Mouse (Mus musculus): Measurements from ENCODE around the gene Naa38. TPM values are rescaled to one million over a fixed set of nuclear protein-coding genes. Genes with fewer than 3 reads are reported as not detected.
"Not testable (repeated sequence)": the region's sequence is repeated elsewhere in the genome, so short reads cannot be mapped to it uniquely, and the experiment has no call there.

The Naa38 gene
- 83.7 and 83.9 TPM in 2 replicates for polyA plus RNA-seq (2015; fragmentation: Nextera tagmentation; extraction: Ambion mirVana)

DNA sequence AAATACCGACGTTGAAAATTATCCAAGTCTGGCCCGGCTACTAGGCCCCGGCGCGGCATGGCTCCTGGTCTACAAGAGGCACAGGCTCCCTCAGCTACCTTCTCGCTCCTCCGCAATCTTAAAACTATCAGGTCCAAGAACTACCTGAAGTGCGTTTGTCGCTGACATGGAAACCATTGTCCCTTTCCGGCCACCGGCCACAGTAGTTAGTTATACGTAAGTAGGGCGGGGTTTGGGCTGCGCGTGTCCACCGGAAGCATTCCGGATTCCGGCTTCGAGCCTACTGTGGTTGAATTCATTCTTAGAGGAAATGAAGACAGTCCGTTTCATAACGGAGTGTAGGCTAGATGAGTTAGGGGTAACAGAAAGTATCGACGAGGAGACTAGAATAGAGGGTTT, at the start of gene Naa38, which contains the start of gene Cyb5d1:
Naa38 (plus strand) TSS at position 253 of the 399 bp plus-strand sequence.
Cyb5d1 (minus strand) TSS at position 397 of the 399 bp plus-strand sequence.
- not testable (repeated sequence) for H3K27me3 ChIP-seq (ENCODE audit: insufficient read depth, low read length); H3K36me3 ChIP-seq (replicated peaks; ENCODE audit: insufficient read depth, low read length); H3K9me3 ChIP-seq (ENCODE audit: low read length)
- peaks cover 11% of the 10 kb centered on the region for H3K4me1 ChIP-seq (ENCODE audit: insufficient read depth)
- peak within 1 kb of the TSS; percentile 82 for H3K4me2 ChIP-seq (ENCODE audit: low read depth, low read length)
- H3K9ac ChIP-seq (replicated peaks), result peak within 1 kb of the TSS; percentile 81
- ATAC-seq (peak; percentile 82), DNase-seq (peak; percentile 88)
- under 1% methylated on average over 21 of the region's 24 CpGs for whole genome bisulfite sequencing (ENCODE audit: insufficient replicate concordance)
- peak within 1 kb of the TSS; percentile 66 for H3K4me3 ChIP-seq (ENCODE audit: low read depth, low read length)
- peak within 1 kb of the TSS; percentile 93 for H3K27ac ChIP-seq (ENCODE audit: low read depth)

DNA sequence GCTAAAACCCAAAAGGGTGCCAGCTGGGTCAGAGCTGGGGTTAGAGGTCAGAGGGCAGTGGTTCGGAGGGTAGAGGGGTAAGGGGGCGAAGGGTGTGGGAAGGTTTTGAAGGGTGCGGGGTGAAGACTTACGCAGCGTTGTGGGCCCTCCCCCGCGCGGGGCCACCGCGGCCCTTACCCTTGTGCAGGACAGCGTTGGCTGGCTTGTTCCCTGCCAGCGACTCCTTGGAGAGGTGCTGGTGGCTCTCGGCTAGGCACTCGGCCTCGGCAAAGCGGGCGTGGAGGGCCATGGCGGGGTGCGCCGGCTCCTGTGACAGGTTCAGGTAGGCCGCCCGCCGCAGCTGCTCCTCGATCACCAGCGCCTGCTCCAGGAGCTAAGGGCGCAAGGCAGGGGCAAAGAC, 48.8 kb upstream of the Naa38 start:
- WGBS (ENCODE audit: insufficient replicate concordance), result 90% methylated on average over 26 of the region's 26 CpGs
- no peak overlapping the region for H3K27ac ChIP-seq (ENCODE audit: low read depth)
- H3K9ac ChIP-seq (replicated peaks), result no peak overlapping the region
- H3K4me2 ChIP-seq (ENCODE audit: low read depth, low read length), result no peak overlapping the region
- no peak for ATAC-seq
- no peaks in the 10 kb centered on the region for H3K9me3 ChIP-seq (ENCODE audit: low read length)
- DNase-seq, result no peak
- peaks cover 36% of the 10 kb centered on the region for H3K36me3 ChIP-seq (replicated peaks; ENCODE audit: insufficient read depth, low read length)
- no peak for TF ChIP-seq EP300 (IDR thresholded peaks at IDR 0.05; ENCODE audit: low read depth)
- no peak for TF ChIP-seq CTCF (IDR thresholded peaks at IDR 0.05; ENCODE audit: low read depth)
- H3K4me3 ChIP-seq (ENCODE audit: low read depth, low read length), result no peak overlapping the region
- no peaks in the 10 kb centered on the region for H3K27me3 ChIP-seq (ENCODE audit: insufficient read depth, low read length)
- H3K4me1 ChIP-seq (ENCODE audit: insufficient read depth), result no peaks in the 10 kb centered on the region

GRCm38 (mm10) chr11:69356544-69356943, 38.7 kb upstream of the Naa38 start:
- H3K4me1 ChIP-seq (ENCODE audit: insufficient read depth), result no peaks in the 10 kb centered on the region
- H3K27ac ChIP-seq (ENCODE audit: low read depth), result no peak overlapping the region
- H3K4me2 ChIP-seq (ENCODE audit: low read depth, low read length), result no peak overlapping the region
- H3K9me3 ChIP-seq (ENCODE audit: low read length), result no peaks in the 10 kb centered on the region
- WGBS (ENCODE audit: insufficient replicate concordance), result 88% methylated on average over 5 of the region's 5 CpGs
- H3K9ac ChIP-seq (replicated peaks), result no peak overlapping the region
- ATAC-seq, result no peak
- H3K4me3 ChIP-seq (ENCODE audit: low read depth, low read length), result no peak overlapping the region
- H3K27me3 ChIP-seq (ENCODE audit: insufficient read depth, low read length), result no peaks in the 10 kb centered on the region
- TF ChIP-seq EP300 (IDR thresholded peaks at IDR 0.05; ENCODE audit: low read depth) (no peak), CTCF (IDR thresholded peaks at IDR 0.05; ENCODE audit: low read depth) (no peak)
- no peak for DNase-seq
- peaks cover 49% of the 10 kb centered on the region for H3K36me3 ChIP-seq (replicated peaks; ENCODE audit: insufficient read depth, low read length)

DNA sequence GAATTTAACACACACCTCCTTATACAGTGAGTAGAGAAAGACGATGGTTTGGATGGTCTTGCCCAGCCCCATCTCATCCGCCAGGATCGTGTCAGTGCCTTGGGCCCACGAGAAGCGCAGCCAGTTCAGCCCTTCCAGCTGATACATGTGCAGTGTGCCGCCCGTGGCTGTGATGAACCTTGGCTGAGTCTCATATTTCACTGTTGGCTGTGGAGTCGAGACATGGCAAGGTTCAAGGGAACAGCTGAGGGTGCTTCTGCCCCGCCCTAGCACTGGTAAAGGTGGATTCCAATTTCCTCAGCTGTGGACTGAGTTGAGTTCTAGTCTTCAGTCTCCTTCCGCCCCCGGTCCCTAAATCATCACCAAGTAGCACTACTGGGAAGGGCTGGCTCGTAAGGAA, 37.6 kb upstream of the Naa38 start:
- 0 out of 2 replicates have a peak, but pooled peaks cover under 1% of the 10 kb centered on the region for H3K4me1 ChIP-seq (ENCODE audit: insufficient read depth)
- no peaks in the 10 kb centered on the region for H3K9me3 ChIP-seq (ENCODE audit: low read length)
- H3K4me3 ChIP-seq (ENCODE audit: low read depth, low read length), result no peak overlapping the region
- TF ChIP-seq CTCF (IDR thresholded peaks at IDR 0.05; ENCODE audit: low read depth) (no peak), EP300 (IDR thresholded peaks at IDR 0.05; ENCODE audit: low read depth) (no peak)
- H3K27ac ChIP-seq (ENCODE audit: low read depth), result no peak overlapping the region
- 83% methylated on average over 12 of the region's 12 CpGs for WGBS (ENCODE audit: insufficient replicate concordance)
- H3K27me3 ChIP-seq (ENCODE audit: insufficient read depth, low read length), result no peaks in the 10 kb centered on the region
- DNase-seq (no peak), ATAC-seq (no peak)
- no peak overlapping the region for H3K4me2 ChIP-seq (ENCODE audit: low read depth, low read length)
- peaks cover 48% of the 10 kb centered on the region for H3K36me3 ChIP-seq (replicated peaks; ENCODE audit: insufficient read depth, low read length)
- H3K9ac ChIP-seq (replicated peaks), result no peak overlapping the region

DNA sequence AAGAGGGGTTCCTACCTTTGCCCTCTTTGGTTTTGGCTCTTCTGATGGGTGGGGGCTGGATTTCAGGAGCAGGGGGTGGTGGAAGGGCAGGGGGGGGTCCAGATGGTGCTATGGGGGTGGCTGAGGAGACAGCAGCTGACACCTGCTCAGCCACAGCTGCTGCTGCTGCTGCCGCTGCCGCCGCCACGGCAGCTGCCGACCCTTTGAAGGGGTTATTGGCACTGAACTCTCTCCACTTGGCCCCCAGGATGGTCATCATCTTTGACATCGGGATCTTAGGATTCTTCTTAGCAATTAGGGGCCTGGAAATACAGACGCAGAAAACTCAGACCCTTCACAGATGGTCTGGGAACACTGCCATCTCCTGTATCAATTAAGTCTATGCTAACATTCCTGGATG, 33.3 kb upstream of the Naa38 start:
- no peak for DNase-seq
- Histone ChIP-seq H3K4me3 (ENCODE audit: low read depth, low read length) (no peak overlapping the region), H3K36me3 (replicated peaks; ENCODE audit: insufficient read depth, low read length) (peaks cover 24% of the 10 kb centered on the region; the same call in 1 of the 2 replicates), H3K27ac (ENCODE audit: low read depth) (no peak overlapping the region), H3K27me3 (ENCODE audit: insufficient read depth, low read length) (peaks cover 1% of the 10 kb centered on the region; the same call in 1 of the 2 replicates), H3K4me2 (ENCODE audit: low read depth, low read length) (no peak overlapping the region), H3K4me1 (ENCODE audit: insufficient read depth) (peaks cover 27% of the 10 kb centered on the region), H3K9me3 (ENCODE audit: low read length) (no peaks in the 10 kb centered on the region), H3K9ac (replicated peaks) (no peak overlapping the region)
- ATAC-seq, result no peak
- WGBS (ENCODE audit: insufficient replicate concordance), result 75% methylated on average over 7 of the region's 7 CpGs
- TF ChIP-seq EP300 (IDR thresholded peaks at IDR 0.05; ENCODE audit: low read depth), result no peak
- TF ChIP-seq CTCF (IDR thresholded peaks at IDR 0.05; ENCODE audit: low read depth), result no peak

DNA sequence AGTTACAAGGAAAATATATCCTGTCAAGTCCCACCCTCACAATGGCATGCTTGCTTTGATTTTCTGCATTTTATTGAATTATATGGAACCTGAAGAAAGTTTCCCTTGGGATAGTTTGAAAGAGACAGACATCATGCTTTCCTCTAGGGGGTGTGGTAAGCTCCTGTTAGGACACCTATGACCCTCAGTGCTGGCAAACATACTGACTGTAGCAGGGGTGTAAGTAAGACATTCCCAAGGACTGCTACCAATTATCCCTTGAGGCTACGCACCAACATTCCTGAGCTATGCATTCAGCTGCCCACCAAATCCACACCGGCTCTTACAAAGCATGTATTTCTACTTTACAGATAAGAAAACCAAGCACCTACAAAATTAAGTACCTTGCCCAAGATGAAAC, 32.8 kb upstream of the Naa38 start:
- Histone ChIP-seq H3K27ac (ENCODE audit: low read depth) (no peak overlapping the region), H3K9me3 (ENCODE audit: low read length) (no peaks in the 10 kb centered on the region), H3K27me3 (ENCODE audit: insufficient read depth, low read length) (peaks cover 6% of the 10 kb centered on the region; the same call in 1 of the 2 replicates), H3K9ac (replicated peaks) (no peak overlapping the region), H3K36me3 (replicated peaks; ENCODE audit: insufficient read depth, low read length) (peaks cover 19% of the 10 kb centered on the region; the same call in 1 of the 2 replicates), H3K4me1 (ENCODE audit: insufficient read depth) (peaks cover 31% of the 10 kb centered on the region), H3K4me3 (ENCODE audit: low read depth, low read length) (no peak overlapping the region), H3K4me2 (ENCODE audit: low read depth, low read length) (0 out of 2 replicates have a peak overlapping the region, but pooled peaks have one; percentile 6)
- TF ChIP-seq CTCF (IDR thresholded peaks at IDR 0.05; ENCODE audit: low read depth) (peak; percentile 26; the same call in 1 of the 2 replicates), EP300 (IDR thresholded peaks at IDR 0.05; ENCODE audit: low read depth) (no peak)
- ATAC-seq (no peak), DNase-seq (no peak)
- WGBS (ENCODE audit: insufficient replicate concordance), result 96% methylated on average over 2 of the region's 2 CpGs

Measured in liver, postnatal 0 days (tissue).